Mouse (Mus musculus) forebrain, embryonic 10.5 days (tissue): Measurements from ENCODE around the gene Gm16253. TPM values are rescaled to one million over a fixed set of nuclear protein-coding genes. Genes with fewer than 3 reads are reported as not detected.
A peak's percentile ranks its signal among the peaks of the same experiment; 100 is the strongest.
"Not testable (repeated sequence)": the region's sequence is repeated elsewhere in the genome, so short reads cannot be mapped to it uniquely, and the experiment has no call there.

Experiments used
- DNase-seq: peaks from one replicate; pipeline ENCODE4 v3.0.0-alpha.2; 2017; ENCODE audit warnings: low spot score; ENCODE audit errors: extremely low spot score
- H3K27ac ChIP-seq: fragments of 300-500 bp; sonication (generic); 2 replicates; pipeline ENCODE4 v1.5.1; 2016; ENCODE audit warnings: mild to moderate bottlenecking
- H3K27me3 ChIP-seq: fragments of 300-500 bp; sonication (generic); 2 replicates; pipeline ENCODE4 v1.6.1; 2016; ENCODE audit warnings: mild to moderate bottlenecking; ENCODE audit not compliant: poor library complexity, severe bottlenecking
- H3K36me3 ChIP-seq: fragments of 300-500 bp; sonication (generic); replicated peaks from 2 replicates; pipeline ENCODE4 v1.6.1; 2016; ENCODE audit warnings: mild to moderate bottlenecking, moderate library complexity
- H3K4me1 ChIP-seq: fragments of 300-500 bp; sonication (generic); 2 replicates; pipeline ENCODE4 v1.6.1; 2016
- H3K4me3 ChIP-seq: fragments of 300-500 bp; sonication (generic); 2 replicates; pipeline ENCODE4 v1.5.1; 2016; ENCODE audit warnings: mild to moderate bottlenecking, moderate library complexity
- H3K9me3 ChIP-seq: fragments of 300-500 bp; sonication (generic); 2 replicates; pipeline ENCODE4 v1.6.1; 2016; ENCODE audit warnings: mild to moderate bottlenecking, moderate library complexity
- WGBS: fragments of 180-500 bp; shearing (Covaris S2); methylation state at CpG from one replicate; pipeline ENCODE4 v1.1.7; 2016; 5-methylcytosine and 5-hydroxymethylcytosine counted together
- polyA plus RNA-seq: library from polyadenylated mRNA; unstranded; fragments of >200 nt; fragmentation: Nextera tagmentation; extraction: Ambion mirVana; gene quantifications from 2 replicates; pipeline ENCODE4 v1.2.1, GENCODE M21; 2016

The Gm16253 gene
- polyA plus RNA-seq, 1 experiment from 2014 or later, result 0.66 TPM

GRCm38 (mm10) chr3:96599069-96599393 lies 22.2 kb downstream of the Gm16253 start:
- Histone ChIP-seq H3K4me3 (peak overlapping the region; percentile 61), H3K27me3 (peaks cover 48% of the 10 kb centered on the region), H3K27ac (peak overlapping the region; percentile 84; the same call in 1 of the 2 replicates), H3K36me3 (peaks cover 8% of the 10 kb centered on the region), H3K9me3 (no peaks in the 10 kb centered on the region), H3K4me1 (peaks cover 92% of the 10 kb centered on the region)
- 37% methylated on average over 8 of the region's 8 CpGs for WGBS
- DNase-seq, result no peak

GRCm38 (mm10) chr3:96599411-96599810 lies 22.6 kb downstream of the Gm16253 start:
- no peak for DNase-seq
- WGBS, result 67% methylated on average over 3 of the region's 3 CpGs
- peaks cover 12% of the 10 kb centered on the region for H3K36me3 ChIP-seq
- peak overlapping the region; percentile 61; the same call in 1 of the 2 replicates for H3K4me3 ChIP-seq
- no peaks in the 10 kb centered on the region for H3K9me3 ChIP-seq
- 0 out of 2 replicates have a peak overlapping the region, but pooled peaks have one; percentile 84 for H3K27ac ChIP-seq
- peaks cover 48% of the 10 kb centered on the region for H3K27me3 ChIP-seq
- H3K4me1 ChIP-seq, result peaks cover 92% of the 10 kb centered on the region

- Histone ChIP-seq H3K27ac (peak within 1 kb of the TSS; percentile 96), H3K4me1 (peaks cover 86% of the 10 kb centered on the region), H3K27me3 (peaks cover 36% of the 10 kb centered on the region), H3K36me3 (peaks cover 23% of the 10 kb centered on the region), H3K4me3 (peak within 1 kb of the TSS; percentile 93), H3K9me3 (no peaks in the 10 kb centered on the region)
- peak; percentile 95 for DNase-seq
- under 1% methylated on average over 27 of the region's 27 CpGs for WGBS
Observed at GRCm38 (mm10) chr3:96600639-96601250, 24.0 kb downstream of the Gm16253 start, which contains the start of gene Lix1l. Gene Lix1l (plus strand): TSS chr3:96601149.

- Histone ChIP-seq H3K27ac (peak overlapping the region; percentile 96), H3K4me3 (peak overlapping the region; percentile 93), H3K27me3 (peaks cover 30% of the 10 kb centered on the region), H3K9me3 (no peaks in the 10 kb centered on the region), H3K4me1 (peaks cover 81% of the 10 kb centered on the region), H3K36me3 (peaks cover 23% of the 10 kb centered on the region)
- DNase-seq, result peak; percentile 73
- WGBS, result under 1% methylated on average over 38 of the region's 40 CpGs
Observed at GRCm38 (mm10) chr3:96601251-96601787, 24.5 kb downstream of the Gm16253 start.

- H3K36me3 ChIP-seq, result peaks cover 26% of the 10 kb centered on the region
- WGBS, result 33% methylated on average over 10 of the region's 10 CpGs
- no peaks in the 10 kb centered on the region for H3K9me3 ChIP-seq
- H3K4me3 ChIP-seq, result peak overlapping the region; percentile 93
- H3K4me1 ChIP-seq, result peaks cover 73% of the 10 kb centered on the region
- peak overlapping the region; percentile 96 for H3K27ac ChIP-seq
- no peak for DNase-seq
- H3K27me3 ChIP-seq, result peaks cover 22% of the 10 kb centered on the region
Observed at GRCm38 (mm10) chr3:96601941-96602703, 25.3 kb downstream of the Gm16253 start.

- DNase-seq, result no peak
- Histone ChIP-seq H3K4me1 (peaks cover 67% of the 10 kb centered on the region), H3K36me3 (peaks cover 28% of the 10 kb centered on the region), H3K4me3 (peak overlapping the region; percentile 93), H3K27ac (peak overlapping the region; percentile 96), H3K27me3 (peaks cover 19% of the 10 kb centered on the region), H3K9me3 (no peaks in the 10 kb centered on the region)
- WGBS, result 58% methylated on average over 5 of the region's 5 CpGs
Observed at GRCm38 (mm10) chr3:96602704-96603084, 25.9 kb downstream of the Gm16253 start.

- DNase-seq, result no peak
- peak overlapping the region; percentile 96; the same call in 1 of the 2 replicates for H3K27ac ChIP-seq
- no peaks in the 10 kb centered on the region for H3K9me3 ChIP-seq
- peak overlapping the region; percentile 93; the same call in 1 of the 2 replicates for H3K4me3 ChIP-seq
- peaks cover 18% of the 10 kb centered on the region for H3K27me3 ChIP-seq
- H3K4me1 ChIP-seq, result peaks cover 61% of the 10 kb centered on the region
- 60% methylated on average over 5 of the region's 5 CpGs for WGBS
- peaks cover 33% of the 10 kb centered on the region for H3K36me3 ChIP-seq
Observed at GRCm38 (mm10) chr3:96603311-96603710, 26.5 kb downstream of the Gm16253 start.

DNA sequence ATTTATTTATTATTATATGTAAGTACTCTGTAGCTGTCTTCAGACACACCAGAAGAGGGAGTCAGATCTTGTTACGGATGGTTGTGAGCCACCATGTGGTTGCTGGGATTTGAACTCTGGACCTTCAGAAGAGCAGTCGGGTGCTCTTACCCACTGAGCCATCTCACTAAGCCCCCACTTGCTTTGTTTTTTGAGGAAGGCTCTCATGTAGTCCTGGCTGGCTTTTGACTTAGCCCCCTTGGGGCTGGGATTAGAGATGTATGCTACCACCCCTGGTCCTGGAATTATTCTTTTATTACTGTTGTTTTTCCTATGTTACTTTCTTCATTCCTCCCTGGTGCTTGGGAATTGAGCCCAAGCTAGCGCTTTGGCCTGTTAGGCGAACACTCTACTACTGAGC lies 29.2 kb downstream of the Gm16253 start:
- WGBS, result 88% methylated on average over 4 of the region's 4 CpGs
- H3K4me1 ChIP-seq, result peaks cover 34% of the 10 kb centered on the region
- not testable (repeated sequence) for H3K9me3 ChIP-seq, H3K27ac ChIP-seq, DNase-seq, H3K4me3 ChIP-seq, H3K27me3 ChIP-seq
- peaks cover 39% of the 10 kb centered on the region for H3K36me3 ChIP-seq

GRCm38 (mm10) chr3:96606618-96607017 lies 29.8 kb downstream of the Gm16253 start:
- Histone ChIP-seq H3K4me3 (no peak overlapping the region), H3K27me3 (no peaks in the 10 kb centered on the region), H3K36me3 (peaks cover 39% of the 10 kb centered on the region), H3K4me1 (peaks cover 29% of the 10 kb centered on the region), H3K27ac (no peak overlapping the region), H3K9me3 (no peaks in the 10 kb centered on the region)
- WGBS, result 89% methylated on average over 4 of the region's 4 CpGs
- no peak for DNase-seq

DNA sequence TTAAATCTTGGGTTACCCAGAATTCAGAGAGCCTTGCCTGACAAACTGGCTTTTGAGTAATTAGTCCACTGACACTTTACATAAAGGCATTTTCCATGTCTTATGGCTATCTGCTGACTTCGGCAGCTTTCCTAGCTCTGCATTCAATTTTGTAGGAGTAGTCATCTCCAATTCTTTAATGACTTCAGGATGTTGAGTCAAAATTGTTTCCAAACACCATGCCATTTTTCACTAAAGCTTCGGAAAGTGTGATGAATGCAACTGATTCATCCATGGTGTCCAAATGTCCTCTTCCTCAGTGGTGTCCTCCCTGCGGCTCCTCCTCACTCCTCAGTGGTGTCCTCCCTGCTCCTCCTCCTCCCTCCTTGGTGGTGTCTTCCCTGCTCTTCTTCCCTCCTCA lies 41.2 kb downstream of the Gm16253 start:
- H3K4me1 ChIP-seq, result no peaks in the 10 kb centered on the region
- 90% methylated on average over 3 of the region's 3 CpGs for WGBS

GRCm38 (mm10) chr3:96623201-96623600 lies 46.4 kb downstream of the Gm16253 start:
- Histone ChIP-seq H3K27me3 (no peaks in the 10 kb centered on the region), H3K36me3 (peaks cover 81% of the 10 kb centered on the region), H3K9me3 (no peaks in the 10 kb centered on the region), H3K4me1 (no peaks in the 10 kb centered on the region), H3K27ac (no peak overlapping the region), H3K4me3 (no peak overlapping the region)
- 90% methylated on average over 4 of the region's 4 CpGs for WGBS
- no peak for DNase-seq

More for the DNA sequence above, 41.2 kb downstream of the Gm16253 start:
- Histone ChIP-seq H3K36me3 (peaks cover 80% of the 10 kb centered on the region), H3K27ac (no peak overlapping the region), H3K27me3 (no peaks in the 10 kb centered on the region), H3K9me3 (no peaks in the 10 kb centered on the region), H3K4me3 (no peak overlapping the region)
- DNase-seq, result no peak

GRCm38 (mm10) chr3:96629729-96630600 lies 53.2 kb downstream of the Gm16253 start, which contains the start of gene Rbm8a:
Gene Rbm8a (plus strand): TSS chr3:96629933.
- no peaks in the 10 kb centered on the region for H3K9me3 ChIP-seq
- peak; percentile 97 for DNase-seq
- under 1% methylated on average over 48 of the region's 48 CpGs for WGBS
- H3K27ac ChIP-seq, result peak within 1 kb of the TSS; percentile 95
- H3K4me1 ChIP-seq, result peaks cover 26% of the 10 kb centered on the region
- H3K4me3 ChIP-seq, result peak within 1 kb of the TSS; percentile 77
- peaks cover 58% of the 10 kb centered on the region for H3K36me3 ChIP-seq
- no peaks in the 10 kb centered on the region for H3K27me3 ChIP-seq
